Mouse (Mus musculus): ENCODE data around the gene Nt5e. TPM values are rescaled to one million over a fixed set of nuclear protein-coding genes. Genes with fewer than 3 reads are reported as not detected.
"Not testable (repeated sequence)": the region's sequence is repeated elsewhere in the genome, so short reads cannot be mapped to it uniquely, and the experiment has no call there.

Gene Nt5e
- polyA plus RNA-seq (2014; fragmentation: Nextera tagmentation; extraction: Ambion mirVana): 3.0 and 3.1 TPM in 2 replicates

DNA sequence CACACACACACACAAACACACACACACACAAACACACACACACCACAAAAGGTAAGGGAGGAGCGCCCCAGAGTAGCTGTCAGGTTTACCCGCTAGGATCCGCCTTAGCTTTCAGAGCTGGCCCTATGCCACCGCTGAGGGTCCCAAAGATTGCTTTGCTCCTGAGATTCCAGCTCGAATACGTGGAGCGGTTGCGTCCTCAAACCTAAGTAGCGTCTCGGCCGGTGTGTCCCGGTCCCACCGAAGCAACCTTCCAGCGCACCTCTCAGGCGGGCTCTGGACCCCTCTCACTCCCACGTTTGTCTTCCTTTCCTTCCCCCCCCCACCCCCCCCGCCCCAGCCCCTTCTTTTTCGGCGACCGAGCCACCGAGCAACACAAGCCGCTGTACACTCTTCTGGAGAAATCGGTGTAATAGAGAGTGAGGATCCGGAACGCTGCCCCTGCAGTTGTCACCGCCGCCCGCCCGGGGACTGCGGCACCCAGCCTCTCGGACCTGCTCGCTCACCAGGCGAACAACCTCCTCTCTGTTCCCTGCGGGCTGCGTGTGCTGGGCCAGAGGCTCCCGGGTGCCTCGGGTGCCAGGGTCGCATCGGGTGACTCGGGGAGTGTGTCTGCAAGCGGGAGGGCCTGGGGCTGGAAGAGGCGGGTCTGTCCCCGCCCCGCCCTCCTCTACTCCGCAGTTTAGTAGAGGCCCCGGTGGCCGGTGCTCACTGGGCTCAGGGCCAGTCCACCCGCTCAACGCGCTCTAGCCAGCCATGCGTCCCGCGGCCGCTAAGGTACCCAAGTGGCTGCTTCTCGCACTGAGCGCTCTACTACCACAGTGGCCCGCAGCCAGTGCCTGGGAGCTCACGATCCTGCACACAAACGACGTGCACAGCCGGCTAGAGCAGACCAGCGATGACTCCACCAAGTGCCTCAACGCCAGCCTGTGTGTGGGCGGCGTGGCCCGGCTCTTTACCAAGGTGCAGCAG lies at the start of gene Nt5e:
Gene Nt5e, plus strand, starts transcription at position 268 of the 972 bp plus-strand sequence.
- ATAC-seq (replicated peaks; ENCODE audit: low FRiP score, low TSS enrichment, low read depth) (peak; percentile 90), DNase-seq (ENCODE audit: low spot score) (peak; percentile 82)
- Histone ChIP-seq H3K4me1 (replicated peaks; ENCODE audit: control insufficient read depth, insufficient read depth, low read length) (0 out of 2 replicates have a peak, but pooled peaks cover 2% of the 10 kb centered on the region), H3K9me3 (ENCODE audit: control insufficient read depth, low read length) (0 out of 2 replicates have a peak, but pooled peaks cover 2% of the 10 kb centered on the region), H3K36me3 (ENCODE audit: control insufficient read depth, insufficient read depth, low read length) (no peaks in the 10 kb centered on the region), H3K27ac (ENCODE audit: low read depth) (no peak within 1 kb of the TSS), H3K4me2 (ENCODE audit: low read length) (peak within 1 kb of the TSS; percentile 95), H3K27me3 (replicated peaks; ENCODE audit: control insufficient read depth, insufficient read depth, low read length) (peaks cover 8% of the 10 kb centered on the region), H3K9ac (ENCODE audit: low read length) (peak within 1 kb of the TSS; percentile 45), H3K4me3 (ENCODE audit: low read depth, low read length) (peak within 1 kb of the TSS; percentile 60)
- under 1% methylated on average over 64 of the region's 66 CpGs for WGBS

- 72% methylated on average over 4 of the region's 4 CpGs for whole genome bisulfite sequencing
- H3K27me3 ChIP-seq (replicated peaks; ENCODE audit: control insufficient read depth, insufficient read depth, low read length): no peaks in the 10 kb centered on the region
- H3K9me3 ChIP-seq (ENCODE audit: control insufficient read depth, low read length): no peaks in the 10 kb centered on the region
- no peaks in the 10 kb centered on the region for H3K36me3 ChIP-seq (ENCODE audit: control insufficient read depth, insufficient read depth, low read length)
- peaks cover 3% of the 10 kb centered on the region; the same call in 1 of the 2 replicates for H3K4me1 ChIP-seq (replicated peaks; ENCODE audit: control insufficient read depth, insufficient read depth, low read length)
- no peak for DNase-seq (ENCODE audit: low spot score)
- no peak overlapping the region for H3K4me3 ChIP-seq (ENCODE audit: low read depth, low read length)
- H3K9ac ChIP-seq (ENCODE audit: low read length): no peak overlapping the region
- no peak overlapping the region for H3K27ac ChIP-seq (ENCODE audit: low read depth)
- ATAC-seq (replicated peaks; ENCODE audit: low FRiP score, low TSS enrichment, low read depth): no peak
- no peak overlapping the region for H3K4me2 ChIP-seq (ENCODE audit: low read length)
Observed at GRCm38 (mm10) chr9:88277588-88277987, 49.4 kb upstream of the Nt5e start.

DNA sequence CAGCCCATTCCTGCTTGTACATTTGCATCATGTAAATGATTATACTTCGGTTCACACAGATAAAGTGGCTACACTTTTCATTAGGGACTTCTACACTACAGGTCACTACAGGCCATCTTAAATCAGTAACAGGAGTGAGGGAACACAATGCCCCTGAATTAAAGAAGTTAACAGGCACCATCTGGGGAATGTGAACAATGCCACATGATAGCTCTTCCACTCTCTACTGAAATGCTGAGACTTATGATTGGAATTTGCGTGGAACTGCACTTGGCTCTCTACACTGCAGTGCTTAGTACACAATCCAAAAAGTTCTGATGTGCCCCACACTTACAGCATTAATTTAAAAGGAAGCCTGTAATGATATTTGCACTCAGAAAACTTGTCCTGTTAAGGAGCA lies 47.3 kb upstream of the Nt5e start:
- H3K36me3 ChIP-seq (ENCODE audit: control insufficient read depth, insufficient read depth, low read length): no peaks in the 10 kb centered on the region
- 75% methylated on average over 2 of the region's 2 CpGs for WGBS
- no peak overlapping the region for H3K27ac ChIP-seq (ENCODE audit: low read depth)
- H3K9me3 ChIP-seq (ENCODE audit: control insufficient read depth, low read length): no peaks in the 10 kb centered on the region
- H3K27me3 ChIP-seq (replicated peaks; ENCODE audit: control insufficient read depth, insufficient read depth, low read length): no peaks in the 10 kb centered on the region
- DNase-seq (ENCODE audit: low spot score) (no peak), ATAC-seq (replicated peaks; ENCODE audit: low FRiP score, low TSS enrichment, low read depth) (no peak)
- no peaks in the 10 kb centered on the region; the same call in 1 of the 2 replicates for H3K4me1 ChIP-seq (replicated peaks; ENCODE audit: control insufficient read depth, insufficient read depth, low read length)
- H3K4me3 ChIP-seq (ENCODE audit: low read depth, low read length): no peak overlapping the region
- no peak overlapping the region for H3K4me2 ChIP-seq (ENCODE audit: low read length)
- H3K9ac ChIP-seq (ENCODE audit: low read length): no peak overlapping the region

DNA sequence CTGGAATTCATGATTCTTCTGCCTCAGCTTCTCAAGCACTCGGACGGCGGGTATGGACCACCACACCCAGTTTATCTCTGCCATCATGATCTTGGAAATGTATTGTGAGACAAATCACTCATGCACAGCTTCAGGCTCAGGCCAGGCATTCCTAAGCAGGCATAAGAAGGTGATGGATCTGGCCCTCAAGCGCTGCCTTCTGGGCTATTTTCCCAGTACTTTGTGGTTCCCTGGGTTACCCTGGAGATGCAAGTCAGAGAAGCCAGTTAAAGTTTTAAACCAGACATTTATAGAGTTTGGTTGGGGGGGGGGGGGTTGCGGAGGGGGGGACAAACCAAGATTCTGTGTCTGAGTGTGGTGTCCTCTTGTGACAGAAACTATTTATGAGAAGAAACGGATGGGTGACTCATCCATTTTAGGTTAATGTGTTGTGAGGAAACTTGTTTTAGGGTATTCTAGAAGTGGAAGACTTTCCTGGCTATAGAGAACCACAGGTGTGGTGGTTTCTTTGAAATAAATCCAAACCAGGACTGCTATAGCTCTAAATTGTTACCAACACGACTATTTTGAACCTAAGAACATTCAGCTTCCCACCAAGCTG lies 37.3 kb upstream of the Nt5e start:
- Histone ChIP-seq H3K27me3 (replicated peaks; ENCODE audit: control insufficient read depth, insufficient read depth, low read length) (no peaks in the 10 kb centered on the region), H3K4me3 (ENCODE audit: low read depth, low read length) (no peak overlapping the region), H3K9me3 (ENCODE audit: control insufficient read depth, low read length) (no peaks in the 10 kb centered on the region), H3K27ac (ENCODE audit: low read depth) (no peak overlapping the region), H3K9ac (ENCODE audit: low read length) (no peak overlapping the region), H3K36me3 (ENCODE audit: control insufficient read depth, insufficient read depth, low read length) (no peaks in the 10 kb centered on the region), H3K4me1 (replicated peaks; ENCODE audit: control insufficient read depth, insufficient read depth, low read length) (no peaks in the 10 kb centered on the region), H3K4me2 (ENCODE audit: low read length) (no peak overlapping the region)
- ATAC-seq (replicated peaks; ENCODE audit: low FRiP score, low TSS enrichment, low read depth) (no peak), DNase-seq (ENCODE audit: low spot score) (no peak)
- 77% methylated on average over 7 of the region's 7 CpGs for WGBS

DNA sequence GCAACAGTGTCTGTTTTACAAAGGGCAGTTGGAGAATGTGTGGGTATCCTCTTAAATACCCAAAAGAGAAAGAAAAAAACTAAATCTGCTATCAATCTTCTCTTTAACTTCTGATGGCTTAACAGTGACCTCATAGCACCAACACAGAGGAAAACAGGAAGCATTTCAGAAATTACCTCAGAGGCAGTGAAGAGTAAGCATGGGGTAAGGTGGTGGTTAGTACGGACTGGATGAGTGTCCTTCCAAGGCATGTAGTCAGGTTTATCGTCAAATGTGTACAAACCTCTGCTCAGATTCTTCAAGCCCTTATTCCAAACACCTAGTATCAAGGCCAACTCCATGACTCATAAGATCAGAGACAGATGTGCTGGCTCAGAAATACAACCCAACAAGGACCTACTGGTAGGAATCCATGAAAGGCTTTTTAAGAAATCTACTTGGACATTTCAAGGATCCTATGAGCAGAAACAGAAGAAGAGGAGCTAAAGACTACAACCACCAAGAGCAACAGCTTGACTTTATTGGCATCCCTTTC lies 34.1 kb upstream of the Nt5e start:
- Histone ChIP-seq H3K27ac (ENCODE audit: low read depth) (no peak overlapping the region), H3K4me1 (replicated peaks; ENCODE audit: control insufficient read depth, insufficient read depth, low read length) (no peaks in the 10 kb centered on the region), H3K9me3 (ENCODE audit: control insufficient read depth, low read length) (no peaks in the 10 kb centered on the region), H3K4me3 (ENCODE audit: low read depth, low read length) (no peak overlapping the region), H3K27me3 (replicated peaks; ENCODE audit: control insufficient read depth, insufficient read depth, low read length) (no peaks in the 10 kb centered on the region), H3K4me2 (ENCODE audit: low read length) (no peak overlapping the region), H3K36me3 (ENCODE audit: control insufficient read depth, insufficient read depth, low read length) (no peaks in the 10 kb centered on the region), H3K9ac (ENCODE audit: low read length) (no peak overlapping the region)
- 92% methylated on average over 2 of the region's 2 CpGs for WGBS
- no peak for ATAC-seq (replicated peaks; ENCODE audit: low FRiP score, low TSS enrichment, low read depth)
- DNase-seq (ENCODE audit: low spot score): no peak

DNA sequence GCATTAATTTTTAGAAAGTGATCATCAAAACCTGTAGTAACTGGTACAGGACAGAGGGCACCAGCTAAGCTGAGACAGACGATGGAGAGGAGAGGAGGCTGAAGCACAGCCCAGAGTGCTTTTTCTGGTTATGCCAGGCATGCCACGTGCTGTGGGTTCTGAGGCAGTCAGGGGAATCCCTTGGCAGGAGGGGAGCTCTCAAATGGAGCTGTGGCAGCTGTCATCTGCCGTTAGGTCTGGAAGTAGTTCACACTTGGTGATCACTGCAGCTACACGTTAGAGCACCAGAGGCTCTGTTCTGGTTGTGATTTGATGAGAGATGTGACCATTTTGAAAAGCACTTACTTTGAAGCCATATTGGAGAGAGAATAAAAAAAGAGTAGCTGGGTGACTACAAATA lies 31.2 kb upstream of the Nt5e start:
- Histone ChIP-seq H3K4me1 (replicated peaks; ENCODE audit: control insufficient read depth, insufficient read depth, low read length) (no peaks in the 10 kb centered on the region), H3K9ac (ENCODE audit: low read length) (no peak overlapping the region), H3K9me3 (ENCODE audit: control insufficient read depth, low read length) (no peaks in the 10 kb centered on the region), H3K27ac (ENCODE audit: low read depth) (no peak overlapping the region), H3K4me2 (ENCODE audit: low read length) (no peak overlapping the region), H3K27me3 (replicated peaks; ENCODE audit: control insufficient read depth, insufficient read depth, low read length) (no peaks in the 10 kb centered on the region), H3K4me3 (ENCODE audit: low read depth, low read length) (no peak overlapping the region), H3K36me3 (ENCODE audit: control insufficient read depth, insufficient read depth, low read length) (no peaks in the 10 kb centered on the region)
- ATAC-seq (replicated peaks; ENCODE audit: low FRiP score, low TSS enrichment, low read depth) (no peak), DNase-seq (ENCODE audit: low spot score) (no peak)
- WGBS: 59% methylated on average over 4 of the region's 4 CpGs

- H3K9me3 ChIP-seq (ENCODE audit: control insufficient read depth, low read length): no peaks in the 10 kb centered on the region
- DNase-seq (ENCODE audit: low spot score) (no peak), ATAC-seq (replicated peaks; ENCODE audit: low FRiP score, low TSS enrichment, low read depth) (no peak)
- no peak overlapping the region for H3K27ac ChIP-seq (ENCODE audit: low read depth)
- H3K4me2 ChIP-seq (ENCODE audit: low read length): no peak overlapping the region
- H3K27me3 ChIP-seq (replicated peaks; ENCODE audit: control insufficient read depth, insufficient read depth, low read length): no peaks in the 10 kb centered on the region
- H3K4me1 ChIP-seq (replicated peaks; ENCODE audit: control insufficient read depth, insufficient read depth, low read length): no peaks in the 10 kb centered on the region
- WGBS: 63% methylated on average over 5 of the region's 5 CpGs
- no peak overlapping the region for H3K4me3 ChIP-seq (ENCODE audit: low read depth, low read length)
- no peaks in the 10 kb centered on the region for H3K36me3 ChIP-seq (ENCODE audit: control insufficient read depth, insufficient read depth, low read length)
- H3K9ac ChIP-seq (ENCODE audit: low read length): no peak overlapping the region
Observed at GRCm38 (mm10) chr9:88296321-88296720, 30.7 kb upstream of the Nt5e start.

DNA sequence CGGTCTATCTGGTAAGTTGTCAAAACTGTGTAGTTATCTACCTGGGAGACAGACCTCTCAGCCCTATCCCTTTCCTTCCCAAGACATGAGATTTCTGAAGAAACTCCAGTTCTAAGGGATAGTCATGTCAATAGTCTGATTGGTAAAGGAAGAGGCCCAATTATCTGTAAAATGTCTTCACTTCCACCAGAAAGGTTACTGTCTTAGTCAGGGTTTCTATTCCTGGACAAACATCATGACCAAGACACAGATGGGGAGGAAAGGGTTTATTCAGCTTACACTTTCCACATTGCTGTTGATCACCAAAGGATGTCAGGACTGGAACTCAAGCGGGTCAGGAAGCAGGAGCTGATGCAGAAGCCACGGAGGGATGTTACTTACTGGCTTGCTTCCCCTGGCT lies 29.8 kb upstream of the Nt5e start:
- H3K27me3 ChIP-seq (replicated peaks; ENCODE audit: control insufficient read depth, insufficient read depth, low read length); H3K4me2 ChIP-seq (ENCODE audit: low read length); H3K9me3 ChIP-seq (ENCODE audit: control insufficient read depth, low read length); H3K9ac ChIP-seq (ENCODE audit: low read length); ATAC-seq (replicated peaks; ENCODE audit: low FRiP score, low TSS enrichment, low read depth); H3K4me3 ChIP-seq (ENCODE audit: low read depth, low read length); H3K4me1 ChIP-seq (replicated peaks; ENCODE audit: control insufficient read depth, insufficient read depth, low read length); H3K27ac ChIP-seq (ENCODE audit: low read depth); DNase-seq (ENCODE audit: low spot score); H3K36me3 ChIP-seq (ENCODE audit: control insufficient read depth, insufficient read depth, low read length): not testable (repeated sequence)
- 90% methylated on average over 3 of the region's 3 CpGs for WGBS
